Mouse (Mus musculus): Measurements from ENCODE around the gene Ccdc170.

GRCm38 (mm10) chr10:4435416-4435815 lies 46.9 kb upstream of the Ccdc170 start:
- no peak for TF ChIP-seq CTCF (IDR thresholded peaks at IDR 0.05; ENCODE audit: extremely low read depth, insufficient read depth, low read length)
- no peak for TF ChIP-seq POLR2A (IDR thresholded peaks at IDR 0.05; ENCODE audit: extremely low read depth, insufficient read depth, low read length)
